Mouse (Mus musculus) gastrocnemius, postnatal 10 days (tissue): Measurements from ENCODE around the gene Gm21870. TPM values are rescaled to one million over a fixed set of nuclear protein-coding genes. Genes with fewer than 3 reads are reported as not detected.
"Not testable (repeated sequence)": the region's sequence is repeated elsewhere in the genome, so short reads cannot be mapped to it uniquely, and the experiment has no call there.

ENCODE experiments used
- DNase-seq: peaks from one replicate; pipeline ENCODE4 v3.0.0; 2021; ENCODE audit warnings: mixed read lengths
- long read RNA-seq, 2 experiments: library from polyadenylated mRNA; stranded (forward); transcript quantifications; one replicate each; pipeline ENCODE4 v2.0.0; 2021
- total RNA-seq, 2 experiments: library from RNA; stranded (reverse); gene quantifications; 2 replicates each; pipeline ENCODE4 v1.2.3; 2021

The Gm21870 gene
- not detected for total RNA-seq
- long read RNA-seq, experiment 1: 0 reads
- long read RNA-seq, experiment 2: 0 reads

DNA sequence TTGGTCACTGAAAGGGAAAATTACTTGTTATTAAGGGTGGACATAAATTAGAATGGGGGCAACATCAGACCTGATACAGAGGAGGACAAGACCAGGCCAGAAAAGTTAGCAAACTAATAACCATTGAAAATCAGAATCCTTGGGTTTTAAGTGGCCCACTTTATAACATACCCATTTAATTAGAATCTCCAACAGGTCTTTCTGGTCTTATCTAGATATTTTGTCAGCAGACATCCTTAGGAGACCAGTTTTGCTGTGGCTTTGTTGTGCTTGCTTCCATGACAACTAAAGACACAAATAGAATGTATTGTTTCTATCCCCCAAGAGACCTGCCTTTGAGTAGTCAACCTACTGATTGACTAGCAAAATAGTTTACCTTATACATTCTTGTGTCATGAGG lies at the start of gene Gm21870:
Gene Gm21870 (minus strand): TSS at position 101 of the 400 bp plus-strand sequence.
- not testable (repeated sequence) for DNase-seq

DNA sequence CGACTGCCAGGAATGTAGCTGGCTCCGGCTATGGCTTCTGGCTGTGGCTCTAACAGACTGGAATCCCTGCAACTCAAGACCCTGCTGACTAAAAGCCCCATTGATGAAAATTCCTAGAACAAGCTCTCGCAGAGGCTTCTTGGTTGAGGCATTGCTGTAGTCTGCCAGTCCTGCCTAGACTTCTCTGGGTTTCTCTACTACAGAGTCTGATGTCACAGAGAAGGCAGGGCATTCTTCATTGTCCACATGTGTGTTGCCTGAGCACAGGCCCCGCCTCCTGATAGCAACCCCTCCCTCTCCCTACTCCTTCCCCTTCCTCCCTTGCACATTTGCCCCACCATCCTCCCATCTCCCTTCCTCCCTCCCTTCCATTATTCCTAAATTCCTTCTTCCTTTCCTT lies 30.2 kb downstream of the Gm21870 start, which contains the start of gene Btbd35f6:
Gene Btbd35f6 (minus strand): TSS at position 101 of the 400 bp plus-strand sequence.
- not testable (repeated sequence) for DNase-seq

Other genes with a start within 250 kb of the Gm21870 start
- not detected for gene Btbd35f6, start 30.3 kb downstream of the Gm21870 start, total RNA-seq
- not detected for gene Btbd35f9, start 174.7 kb upstream of the Gm21870 start, total RNA-seq